Mouse (Mus musculus): ENCODE data around the gene Slc16a2. TPM values are rescaled to one million over a fixed set of nuclear protein-coding genes. Genes with fewer than 3 reads are reported as not detected.

Gene Slc16a2
- total and polyA plus RNA-seq, 3 experiments: not detected

DNA sequence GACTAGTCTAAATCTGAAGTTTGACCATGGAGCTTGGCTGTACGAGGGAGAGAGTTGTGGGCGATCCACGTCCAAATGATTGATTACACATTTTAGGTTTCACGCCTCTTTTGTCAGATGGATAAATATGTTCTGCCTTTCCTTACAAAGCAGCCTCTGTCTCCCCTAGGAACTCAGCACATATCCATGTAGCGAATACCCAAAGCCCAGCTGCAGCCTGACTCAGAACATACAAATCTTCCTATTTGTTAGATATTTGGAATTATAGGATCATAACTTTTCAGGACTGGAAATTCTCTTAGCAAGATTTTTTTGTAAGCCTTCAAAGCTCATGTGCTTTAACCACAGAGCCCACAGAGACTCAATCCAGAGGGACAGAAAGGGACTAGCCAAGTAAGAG, 26.3 kb downstream of the Slc16a2 start:
- no peaks in the 10 kb centered on the region for H3K9me3 ChIP-seq (replicated peaks; ENCODE audit: insufficient read depth, low read length)
- H3K4me3 ChIP-seq (ENCODE audit: control insufficient read depth in 1 of 2, insufficient read depth in 1 of 2, low read depth in 2 of 2, low read length in 2 of 2): no peak overlapping the region
- TF ChIP-seq USF1 (IDR thresholded peaks at IDR 0.05; ENCODE audit: low read depth, low read length): no peak
- TF ChIP-seq MYB (IDR thresholded peaks at IDR 0.05; ENCODE audit: low read depth, low read length): no peak
- TF ChIP-seq CHD2 (IDR thresholded peaks at IDR 0.05; ENCODE audit: low read length): no peak
- TF ChIP-seq ZKSCAN1 (IDR thresholded peaks at IDR 0.05; ENCODE audit: low read depth, low read length): no peak
- TF ChIP-seq ZC3H11A (IDR thresholded peaks at IDR 0.05; ENCODE audit: low read depth, low read length): no peak
- TF ChIP-seq USF2 (IDR thresholded peaks at IDR 0.05; ENCODE audit: borderline replicate concordance in 1 of 2, insufficient read depth in 1 of 2, low read depth in 1 of 2, low read length in 2 of 2): no peak
- TF ChIP-seq CTCF (IDR thresholded peaks at IDR 0.05 in 2 of 3, conservative IDR thresholded peaks at IDR 0.05 in 1 of 3; ENCODE audit: control insufficient read depth in 1 of 3, insufficient read depth in 1 of 3, low read depth in 2 of 3, low read length in 3 of 3, poor library complexity in 1 of 3, severe bottlenecking in 1 of 3): no peak
- TF ChIP-seq E2F4 (IDR thresholded peaks at IDR 0.05; ENCODE audit: borderline replicate concordance, low read depth, low read length): no peak
- TF ChIP-seq KAT2A (conservative IDR thresholded peaks at IDR 0.05; ENCODE audit: low read depth, low read length): no peak
- TF ChIP-seq MXI1 (IDR thresholded peaks at IDR 0.05; ENCODE audit: low read depth, low read length): no peak
- TF ChIP-seq BHLHE40 (IDR thresholded peaks at IDR 0.05; ENCODE audit: borderline replicate concordance, low read depth, low read length): no peak
- no peak overlapping the region for H3K9ac ChIP-seq (ENCODE audit: control insufficient read depth, low read depth, low read length, poor library complexity, severe bottlenecking)
- no peaks in the 10 kb centered on the region for H3K36me3 ChIP-seq (ENCODE audit: control insufficient read depth in 1 of 2, insufficient read depth in 2 of 2, low read length in 2 of 2)
- no peak overlapping the region for H3K27ac ChIP-seq (ENCODE audit: control insufficient read depth, low read depth, low read length)
- no peaks in the 10 kb centered on the region for H3K79me2 ChIP-seq (ENCODE audit: control insufficient read depth, insufficient read depth, low read length, poor library complexity)
- H3K4me1 ChIP-seq (ENCODE audit: control insufficient read depth in 1 of 2, insufficient read depth in 2 of 2, low read length in 2 of 2): no peaks in the 10 kb centered on the region
- DNase-seq (ENCODE audit: low read depth, low spot score): no peak
- no peaks in the 10 kb centered on the region for H3K27me3 ChIP-seq (ENCODE audit: control insufficient read depth in 1 of 2, insufficient read depth in 2 of 2, low read length in 2 of 2)

DNA sequence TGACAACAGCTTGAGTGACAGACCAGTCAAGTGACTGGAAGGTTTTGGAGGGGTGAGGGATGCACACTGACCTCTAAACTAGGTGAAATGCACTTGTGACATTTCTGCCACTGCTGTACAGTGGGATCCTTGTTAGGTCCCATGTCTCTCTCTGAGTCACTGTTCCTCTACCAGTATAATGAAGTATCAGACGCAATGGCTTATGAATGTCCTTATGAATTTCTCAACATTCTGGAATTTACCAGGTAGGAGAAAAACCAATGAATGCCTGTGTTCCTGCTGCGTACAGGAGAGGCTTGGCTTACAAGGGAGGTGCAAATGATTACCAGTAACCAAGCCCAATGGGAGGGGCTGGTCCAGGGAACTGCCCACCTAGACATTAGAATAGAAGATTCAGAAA, 30.5 kb downstream of the Slc16a2 start:
- H3K27me3 ChIP-seq (ENCODE audit: control insufficient read depth in 1 of 2, insufficient read depth in 2 of 2, low read length in 2 of 2): no peaks in the 10 kb centered on the region
- DNase-seq (ENCODE audit: low read depth, low spot score): no peak
- TF ChIP-seq BHLHE40 (IDR thresholded peaks at IDR 0.05; ENCODE audit: borderline replicate concordance, low read depth, low read length) (no peak), ZC3H11A (IDR thresholded peaks at IDR 0.05; ENCODE audit: low read depth, low read length) (no peak), SMC3 (IDR thresholded peaks at IDR 0.05; ENCODE audit: low read depth, low read length) (no peak), SIN3A (IDR thresholded peaks at IDR 0.05; ENCODE audit: low read length) (no peak), KAT2A (conservative IDR thresholded peaks at IDR 0.05; ENCODE audit: low read depth, low read length) (no peak), USF2 (IDR thresholded peaks at IDR 0.05; ENCODE audit: borderline replicate concordance in 1 of 2, insufficient read depth in 1 of 2, low read depth in 1 of 2, low read length in 2 of 2) (no peak)
- no peaks in the 10 kb centered on the region for H3K9me3 ChIP-seq (replicated peaks; ENCODE audit: insufficient read depth, low read length)
- H3K27ac ChIP-seq (ENCODE audit: control insufficient read depth, low read depth, low read length): no peak overlapping the region
- no peaks in the 10 kb centered on the region for H3K4me1 ChIP-seq (ENCODE audit: control insufficient read depth in 1 of 2, insufficient read depth in 2 of 2, low read length in 2 of 2)
- no peak overlapping the region for H3K4me3 ChIP-seq (ENCODE audit: control insufficient read depth in 1 of 2, insufficient read depth in 1 of 2, low read depth in 2 of 2, low read length in 2 of 2)
- no peak overlapping the region for H3K9ac ChIP-seq (ENCODE audit: control insufficient read depth, low read depth, low read length, poor library complexity, severe bottlenecking)
- H3K36me3 ChIP-seq (ENCODE audit: control insufficient read depth in 1 of 2, insufficient read depth in 2 of 2, low read length in 2 of 2): no peaks in the 10 kb centered on the region
- no peaks in the 10 kb centered on the region for H3K79me2 ChIP-seq (ENCODE audit: control insufficient read depth, insufficient read depth, low read length, poor library complexity)

DNA sequence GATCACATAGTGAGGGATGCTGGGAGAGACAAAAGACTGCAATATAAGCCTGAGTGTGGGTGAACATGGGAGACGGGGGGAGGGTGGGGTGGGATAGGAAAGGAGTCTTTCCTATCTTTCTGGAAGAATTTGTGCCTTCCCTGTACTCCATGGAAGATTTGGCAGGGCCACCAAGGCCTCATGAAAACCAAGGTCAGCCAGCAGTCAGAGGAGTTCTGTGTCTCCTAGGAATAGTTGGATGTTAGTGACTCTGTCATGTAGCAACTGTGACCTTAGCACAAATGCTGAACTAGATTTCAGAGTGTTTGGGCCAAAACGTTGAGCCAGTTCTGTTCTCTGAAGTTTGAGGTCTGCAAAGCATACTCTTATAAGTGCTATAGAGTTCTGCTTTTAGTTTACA, 36.1 kb downstream of the Slc16a2 start:
- Histone ChIP-seq H3K36me3 (ENCODE audit: control insufficient read depth in 1 of 2, insufficient read depth in 2 of 2, low read length in 2 of 2) (no peaks in the 10 kb centered on the region), H3K9ac (ENCODE audit: control insufficient read depth, low read depth, low read length, poor library complexity, severe bottlenecking) (no peak overlapping the region), H3K27ac (ENCODE audit: control insufficient read depth, low read depth, low read length) (no peak overlapping the region), H3K9me3 (replicated peaks; ENCODE audit: insufficient read depth, low read length) (no peaks in the 10 kb centered on the region), H3K4me1 (ENCODE audit: control insufficient read depth in 1 of 2, insufficient read depth in 2 of 2, low read length in 2 of 2) (no peaks in the 10 kb centered on the region), H3K79me2 (ENCODE audit: control insufficient read depth, insufficient read depth, low read length, poor library complexity) (no peaks in the 10 kb centered on the region), H3K4me3 (ENCODE audit: control insufficient read depth in 1 of 2, insufficient read depth in 1 of 2, low read depth in 2 of 2, low read length in 2 of 2) (no peak overlapping the region), H3K27me3 (ENCODE audit: control insufficient read depth in 1 of 2, insufficient read depth in 2 of 2, low read length in 2 of 2) (no peaks in the 10 kb centered on the region)
- no peak for TF ChIP-seq SMC3 (IDR thresholded peaks at IDR 0.05; ENCODE audit: low read depth, low read length)
- TF ChIP-seq USF2 (IDR thresholded peaks at IDR 0.05; ENCODE audit: borderline replicate concordance in 1 of 2, insufficient read depth in 1 of 2, low read depth in 1 of 2, low read length in 2 of 2): no peak
- no peak for TF ChIP-seq CHD1 (IDR thresholded peaks at IDR 0.05; ENCODE audit: low read depth, low read length)
- no peak for TF ChIP-seq POLR2AphosphoS2 (IDR thresholded peaks at IDR 0.05; ENCODE audit: low read length)
- TF ChIP-seq TBP (IDR thresholded peaks at IDR 0.05; ENCODE audit: low read depth, low read length): no peak
- no peak for TF ChIP-seq BHLHE40 (IDR thresholded peaks at IDR 0.05; ENCODE audit: borderline replicate concordance, low read depth, low read length)
- TF ChIP-seq NELFE (IDR thresholded peaks at IDR 0.05; ENCODE audit: low read depth, low read length): no peak
- TF ChIP-seq ZNF384 (IDR thresholded peaks at IDR 0.05; ENCODE audit: low read depth, low read length): no peak
- no peak for TF ChIP-seq SIN3A (IDR thresholded peaks at IDR 0.05; ENCODE audit: low read length)
- no peak for DNase-seq (ENCODE audit: low read depth, low spot score)

Data from MEL (cell line).